Mouse (Mus musculus) erythroblast, embryonic 14.5 days (primary cell): ENCODE data around the gene Rora.

Experiments
- GATA1 ChIP-seq: IDR thresholded peaks from 2 replicates; pipeline ENCODE4 v1.6.1; 2012; ENCODE audit warnings: low read length, inconsistent platforms, mixed read lengths
- TAL1 ChIP-seq: IDR thresholded peaks from 3 replicates; pipeline ENCODE4 v1.6.1; 2012; ENCODE audit warnings: low read length, inconsistent platforms, mixed read lengths

DNA sequence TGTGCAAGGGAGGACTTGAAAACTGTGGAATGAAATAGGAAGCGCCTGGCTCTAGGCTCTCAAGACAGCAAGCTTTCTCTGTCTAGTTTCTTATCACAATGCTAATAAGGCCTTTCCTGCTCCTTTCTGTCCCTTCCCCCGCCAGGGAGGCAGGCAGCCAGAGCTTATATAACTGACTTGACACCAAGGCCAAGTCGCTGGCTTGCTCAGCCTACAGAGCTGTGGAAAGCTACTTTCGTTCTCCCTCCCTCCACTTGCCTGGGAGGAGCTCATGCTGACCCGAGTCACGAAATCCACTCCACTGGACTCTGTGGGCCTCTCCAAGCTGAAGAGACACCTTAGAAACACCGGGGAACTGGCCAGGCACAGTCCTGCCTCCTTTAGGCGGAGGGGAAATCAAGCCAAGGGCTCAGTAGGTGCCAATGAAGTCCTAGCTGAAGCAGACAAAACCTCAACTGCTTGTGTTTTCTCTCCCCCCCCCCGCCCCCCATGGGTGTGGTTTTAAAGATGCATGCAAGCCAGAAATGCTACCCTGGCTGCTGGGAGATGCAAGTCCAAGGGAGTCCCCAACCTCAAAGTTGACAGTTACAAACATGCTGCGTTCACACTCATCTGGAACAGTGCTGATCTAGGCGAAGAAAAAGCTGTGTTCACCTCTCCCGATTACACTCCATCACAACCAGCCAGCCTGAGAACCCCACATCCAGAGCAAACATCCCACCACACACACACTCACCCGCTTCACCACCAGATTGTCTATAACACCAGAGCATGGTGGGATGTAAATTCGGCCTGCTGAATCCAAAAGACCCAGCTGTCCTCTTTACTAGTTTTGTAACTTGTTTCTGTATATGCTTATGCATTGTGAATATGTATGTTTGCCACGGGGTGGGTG, 438.8 kb downstream of the Rora start:
- no peak for TF ChIP-seq GATA1
- TF ChIP-seq TAL1 = no peak
